Comparison of ENCODE assay signal across 19 mouse cellular contexts in genomic region chr16:36775658-36776057, GRCm38 (mm10). TPM values are rescaled to one million over a fixed set of nuclear protein-coding genes. Genes with fewer than 3 reads are reported as not detected.
DNase-seq lines count a peak whose midpoint lies in the region; ATAC-seq and TF ChIP-seq lines count a peak whose summit lies in the region.
"Had no signal": no experiment of that assay in that cellular context is flagged by ENCODE, and none has a peak within 500 bp of the region (broad histone marks: within the 10 kb centered on the region; RNA-seq: fewer than 3 reads in every experiment).

No protein-coding gene starts in this region.

- H3K27me3 ChIP-seq in hindbrain, postnatal 0 days (ENCODE audit: insufficient read depth, low read length) = no peaks in the 10 kb centered on the region
- H3K27me3 ChIP-seq in hindbrain, embryonic 13.5 days = no peaks in the 10 kb centered on the region
- H3K27me3 ChIP-seq: heart, embryonic 13.5 days; midbrain, embryonic 12.5 days; stomach, embryonic 15.5 days had no signal

- no peaks in the 10 kb centered on the region for H3K4me1 ChIP-seq in hindbrain, postnatal 0 days (ENCODE audit: insufficient read depth, low read length)
- no peaks in the 10 kb centered on the region for H3K4me1 ChIP-seq in hindbrain, embryonic 13.5 days (replicated peaks)
- H3K4me1 ChIP-seq: heart, embryonic 13.5 days; limb, embryonic 10.5 days; midbrain, embryonic 12.5 days; stomach, embryonic 15.5 days had no signal

- no peaks in the 10 kb centered on the region for H3K9me3 ChIP-seq in hindbrain, postnatal 0 days (ENCODE audit: low read length)
- no peaks in the 10 kb centered on the region for H3K9me3 ChIP-seq in hindbrain, embryonic 13.5 days
- H3K9me3 ChIP-seq: heart, embryonic 13.5 days; limb, embryonic 10.5 days; midbrain, embryonic 12.5 days; stomach, embryonic 15.5 days had no signal

- no peak overlapping the region for H3K4me2 ChIP-seq in hindbrain, postnatal 0 days (ENCODE audit: low read depth, low read length)
- no peak overlapping the region for H3K4me2 ChIP-seq in hindbrain, embryonic 13.5 days
- H3K4me2 ChIP-seq: heart, embryonic 13.5 days; liver, embryonic 11.5 days; midbrain, embryonic 12.5 days; stomach, embryonic 15.5 days had no signal

- peak; percentile 90 for ATAC-seq in hindbrain, postnatal 0 days
- no peak for ATAC-seq in hindbrain, embryonic 13.5 days (ENCODE audit: low FRiP score)

- no peaks in the 10 kb centered on the region for H3K36me3 ChIP-seq in hindbrain, postnatal 0 days (ENCODE audit: insufficient read depth, low read length)
- H3K36me3 ChIP-seq in hindbrain, embryonic 13.5 days = no peaks in the 10 kb centered on the region
- H3K36me3 ChIP-seq: heart, embryonic 13.5 days; limb, embryonic 10.5 days; midbrain, embryonic 12.5 days; stomach, embryonic 15.5 days had no signal

- 57% methylated on average over 6 of the region's 6 CpGs for WGBS in hindbrain, postnatal 0 days
- WGBS in hindbrain, embryonic 13.5 days = 62% methylated on average over 6 of the region's 6 CpGs

- H3K27ac ChIP-seq in hindbrain, postnatal 0 days = no peak overlapping the region
- H3K27ac ChIP-seq in hindbrain, embryonic 13.5 days = no peak overlapping the region
- H3K27ac ChIP-seq: heart, embryonic 13.5 days; limb, embryonic 10.5 days; macrophage; midbrain, embryonic 12.5 days; stomach, embryonic 15.5 days had no signal

- no peak for TF ChIP-seq CTCF in hindbrain, postnatal 0 days (IDR thresholded peaks at IDR 0.05; ENCODE audit: low read depth)

- peak; percentile 23 to 37 for DNase-seq in cerebellum, postnatal 14 days
- DNase-seq in cerebellum, adult 11-12 months = no peak
- peak; percentile 65 for DNase-seq in hindbrain, postnatal 0 days (ENCODE audit: low spot score)
- peak; percentile 58 for DNase-seq in brain, adult 2 months (ENCODE audit: low read depth, low spot score)
- peak; percentile 45 to 56 for DNase-seq in layer of hippocampus, adult 8-10 months (ENCODE audit: low spot score in 2 of 2)
- DNase-seq in kidney, postnatal 25 days = no peak
- no peak for DNase-seq in kidney, adult 11 months
- DNase-seq: adrenal gland, adult 8-10 months; cerebellum, adult 8-10 months; gastrocnemius, postnatal 36 days; heart, postnatal 36 days; lung, adult 2 months had no signal

- H3K4me3 ChIP-seq in hindbrain, postnatal 0 days (ENCODE audit: low read length) = no peak overlapping the region
- no peak overlapping the region for H3K4me3 ChIP-seq in hindbrain, embryonic 13.5 days
- H3K4me3 ChIP-seq: heart, embryonic 13.5 days; limb, embryonic 10.5 days; midbrain, embryonic 12.5 days; stomach, embryonic 15.5 days had no signal

- no peak overlapping the region for H3K9ac ChIP-seq in hindbrain, postnatal 0 days (replicated peaks; ENCODE audit: low read length)
- H3K9ac ChIP-seq in hindbrain, embryonic 13.5 days = no peak overlapping the region
- H3K9ac ChIP-seq: heart, embryonic 13.5 days; midbrain, embryonic 12.5 days; stomach, embryonic 15.5 days had no signal

RNA-seq across cellular contexts. Expression of gene Slc15a2, which starts 9.1 kb away (rescaled TPM):
- 30.3 and 58.7 TPM in 2 replicates for total RNA-seq in hindbrain, postnatal 0 days (2014; rRNA removed)
- polyA plus RNA-seq in hindbrain, postnatal 0 days (2015; fragmentation: Nextera tagmentation; extraction: Ambion mirVana) = 25.5 and 31.7 TPM in 2 replicates
- polyA plus RNA-seq in hindbrain, embryonic 13.5 days (2015; fragmentation: Nextera tagmentation; extraction: Ambion mirVana) = 10.7 and 11.8 TPM in 2 replicates
- total RNA-seq in layer of hippocampus, adult 8-10 months (2022) = 10 to 100 TPM; 40.6 to 49.4 (median 47.8) TPM

RNA-seq across cellular contexts. Expression of gene Iqcb1, which starts 52.5 kb away (rescaled TPM):
- total RNA-seq in hindbrain, postnatal 0 days (2014; rRNA removed) = 17.3 and 23.0 TPM in 2 replicates
- polyA plus RNA-seq in hindbrain, postnatal 0 days (2015; fragmentation: Nextera tagmentation; extraction: Ambion mirVana) = 55.6 and 65.5 TPM in 2 replicates
- 68.8 and 69.8 TPM in 2 replicates for polyA plus RNA-seq in hindbrain, embryonic 13.5 days (2015; fragmentation: Nextera tagmentation; extraction: Ambion mirVana)
- 10 to 100 TPM; 50.2 to 55.2 (median 53.1) TPM for total RNA-seq in layer of hippocampus, adult 8-10 months (2022)

Comparison
In these comparisons a context has a peak if more than half of its experiments do, and no peak if none do; other contexts are left out.
1. DNase-seq: peak in cerebellum, postnatal 14 days (2 of 2), hindbrain, postnatal 0 days (single experiment), brain, adult 2 months (single experiment) and layer of hippocampus, adult 8-10 months (2 of 2); none in cerebellum, adult 11-12 months (single experiment), kidney, postnatal 25 days (0 of 2) and kidney, adult 11 months (single experiment).